Mouse (Mus musculus) heart, adult 2 months (tissue): ENCODE measurements around the gene Sulf2. TPM values are rescaled to one million over a fixed set of nuclear protein-coding genes. Genes with fewer than 3 reads are reported as not detected.

Experiments
- DNase-seq, 2 experiments: peaks; one replicate each; pipeline ENCODE4 v3.0.0; 2021
- H3K27ac ChIP-seq: fragments of 200-600 bp; 2 replicates; pipeline ENCODE4 v1.8.1; 2022
- H3K27me3 ChIP-seq: fragments of 200-500 bp; 2 replicates; pipeline ENCODE4 v1.6.1; 2012; ENCODE audit warnings: mild to moderate bottlenecking, low read length, inconsistent platforms, mixed read lengths; ENCODE audit not compliant: control insufficient read depth, insufficient read depth
- H3K36me3 ChIP-seq: fragments of 200-500 bp; 2 replicates; pipeline ENCODE4 v1.6.1; 2012; ENCODE audit warnings: low read length, inconsistent platforms; ENCODE audit not compliant: control insufficient read depth, insufficient read depth
- H3K4me1 ChIP-seq: fragments of 200-500 bp; 2 replicates; pipeline ENCODE4 v1.6.1; 2011; ENCODE audit warnings: low read length; ENCODE audit not compliant: control insufficient read depth, insufficient read depth
- H3K4me3 ChIP-seq: fragments of 200-600 bp; 2 replicates; pipeline ENCODE4 v1.8.1; 2022
- H3K79me2 ChIP-seq: fragments of 200-500 bp; replicated peaks from 2 replicates; pipeline ENCODE4 v1.6.1; 2012; ENCODE audit warnings: mild to moderate bottlenecking, inconsistent platforms, low read length, moderate library complexity, mixed read lengths; ENCODE audit not compliant: control insufficient read depth, insufficient read depth
- H3K9ac ChIP-seq: fragments of 200-500 bp; 2 replicates; pipeline ENCODE4 v1.6.1; 2012; ENCODE audit warnings: low read depth, mild to moderate bottlenecking, control low read depth, inconsistent platforms, low read length, mixed read lengths
- CTCF ChIP-seq: fragments of 200-600 bp; IDR thresholded peaks from 2 replicates; pipeline ENCODE4 v1.8.1; 2022; ENCODE audit warnings: antibody characterized with exemption, mild to moderate bottlenecking, moderate library complexity
- EP300 ChIP-seq: fragments of 200-500 bp; IDR thresholded peaks from 2 replicates; pipeline ENCODE4 v1.6.1; 2011; ENCODE audit warnings: low read depth, low read length, control low read depth; ENCODE audit not compliant: insufficient read depth
- POLR2A ChIP-seq: fragments of 200-500 bp; IDR thresholded peaks from 2 replicates; pipeline ENCODE4 v1.6.1; 2011; ENCODE audit warnings: mild to moderate bottlenecking, low read depth, low read length, control low read depth; ENCODE audit not compliant: insufficient read depth
- WGBS: fragments of 180-500 bp; shearing (Covaris S2); methylation state at CpG from one replicate; pipeline ENCODE4 v1.1.7; 2018; 5-methylcytosine and 5-hydroxymethylcytosine counted together
- intact Hi-C: fragments of 180-260 bp; cut with DNase I; formaldehyde crosslinking; loops from one replicate; pipeline ENCODE4 v1.15.1; 2025
- polyA plus RNA-seq: library from polyadenylated mRNA; depleted of rRNA; stranded (reverse); fragments of >200 nt; gene quantifications from 2 replicates; pipeline ENCODE4 v1.2.3, GENCODE M21; 2012
- total RNA-seq, 2 experiments: library from RNA; stranded (reverse); gene quantifications; 2 replicates each; pipeline ENCODE4 v1.2.3; 2021

The Sulf2 gene
- total and polyA plus RNA-seq, 3 experiments: 38.5 to 51.0 (median 43.9) TPM

DNA sequence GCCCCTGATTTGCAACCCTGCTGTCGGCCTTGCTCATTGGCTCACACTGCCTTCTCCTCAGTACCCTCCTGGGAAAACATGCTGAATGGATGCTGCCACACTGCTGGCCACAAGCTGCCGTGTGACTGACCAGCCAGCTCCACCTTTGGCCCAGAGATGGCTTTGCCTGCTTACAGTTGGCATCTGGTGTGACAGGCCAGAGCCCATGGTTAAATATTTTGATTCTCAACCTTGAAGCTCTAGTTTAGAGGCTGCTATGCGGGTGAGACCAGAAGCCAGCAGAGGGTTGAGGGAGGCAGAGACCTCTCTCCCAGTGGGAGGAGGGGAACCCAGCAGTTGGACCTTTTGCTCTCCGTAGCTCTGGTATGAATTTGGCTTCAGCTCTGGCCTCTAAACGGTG lies 6.7 kb upstream of the Sulf2 start:
- Histone ChIP-seq H3K9ac (no peak overlapping the region), H3K27ac (no peak overlapping the region), H3K4me3 (no peak overlapping the region), H3K79me2 (no peaks in the 10 kb centered on the region), H3K27me3 (no peaks in the 10 kb centered on the region), H3K4me1 (no peaks in the 10 kb centered on the region), H3K36me3 (no peaks in the 10 kb centered on the region)
- TF ChIP-seq CTCF (no peak), EP300 (no peak), POLR2A (no peak)
- no peak for DNase-seq
- intact Hi-C loops: no loop called here
- 74% methylated on average over 5 of the region's 5 CpGs for WGBS

GRCm38 (mm10) chr2:166159276-166159675 lies 3.8 kb upstream of the Sulf2 start:
- WGBS: 87% methylated on average over 7 of the region's 7 CpGs
- Histone ChIP-seq H3K27me3 (no peaks in the 10 kb centered on the region), H3K4me1 (0 out of 2 replicates have a peak, but pooled peaks cover 1% of the 10 kb centered on the region), H3K79me2 (no peaks in the 10 kb centered on the region), H3K27ac (no peak overlapping the region), H3K4me3 (no peak overlapping the region), H3K36me3 (no peaks in the 10 kb centered on the region), H3K9ac (no peak overlapping the region)
- intact Hi-C loops: loop anchor here (5.0 kb wide), 2 partner anchors 72 to 93 kb away; no protein-coding TSS in a partner anchor
- DNase-seq: no peak
- TF ChIP-seq CTCF (0 out of 2 replicates have a peak, but pooled peaks have one; percentile 7), POLR2A (no peak)

DNA sequence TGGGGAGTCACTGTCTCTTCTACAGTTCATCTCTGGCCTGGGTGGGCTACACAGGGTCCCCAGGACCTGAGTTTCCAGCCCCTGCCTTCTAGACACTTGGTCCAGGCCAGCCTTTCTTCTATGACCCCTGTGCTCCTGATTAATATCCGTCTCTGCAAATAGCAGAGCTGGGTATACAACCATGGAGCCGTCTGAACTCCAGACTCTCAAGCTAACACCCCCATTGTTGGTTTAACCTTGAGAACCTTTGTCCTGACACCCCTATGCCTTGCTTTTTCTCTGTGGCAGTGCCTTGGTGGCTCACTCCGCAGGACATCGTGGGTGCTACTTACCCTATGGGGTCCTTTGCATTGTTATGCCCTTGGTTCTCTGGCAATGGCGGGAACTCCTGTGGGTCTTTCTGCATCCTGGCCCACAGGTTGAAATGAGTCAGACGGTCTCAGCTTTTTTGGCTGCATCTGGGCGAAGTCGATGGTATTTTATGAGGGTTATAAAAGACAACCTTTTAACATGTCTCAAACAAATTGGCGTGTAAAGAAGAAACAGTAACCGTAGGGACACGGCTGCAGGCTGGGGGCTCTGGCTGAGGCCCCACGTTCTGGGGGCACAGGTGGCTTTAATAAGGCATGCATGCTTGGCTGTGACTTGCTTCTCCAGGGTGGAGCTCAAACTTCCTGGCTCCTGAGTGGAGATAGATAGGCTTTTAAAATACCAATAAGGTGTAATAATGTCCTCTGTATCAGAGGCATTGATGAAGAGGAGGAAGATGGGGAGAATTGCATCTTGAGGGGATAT lies 2.5 kb upstream of the Sulf2 start:
- Histone ChIP-seq H3K4me3 (no peak overlapping the region), H3K79me2 (no peaks in the 10 kb centered on the region), H3K27me3 (no peaks in the 10 kb centered on the region), H3K27ac (no peak overlapping the region), H3K36me3 (no peaks in the 10 kb centered on the region), H3K9ac (no peak overlapping the region), H3K4me1 (peaks cover 4% of the 10 kb centered on the region)
- WGBS: 87% methylated on average over 12 of the region's 12 CpGs
- intact Hi-C loops: loop anchor here (5.0 kb wide), 2 partner anchors 71 to 94 kb away; no protein-coding TSS in a partner anchor
- TF ChIP-seq POLR2A (no peak), EP300 (no peak), CTCF (no peak)
- no peak for DNase-seq

DNA sequence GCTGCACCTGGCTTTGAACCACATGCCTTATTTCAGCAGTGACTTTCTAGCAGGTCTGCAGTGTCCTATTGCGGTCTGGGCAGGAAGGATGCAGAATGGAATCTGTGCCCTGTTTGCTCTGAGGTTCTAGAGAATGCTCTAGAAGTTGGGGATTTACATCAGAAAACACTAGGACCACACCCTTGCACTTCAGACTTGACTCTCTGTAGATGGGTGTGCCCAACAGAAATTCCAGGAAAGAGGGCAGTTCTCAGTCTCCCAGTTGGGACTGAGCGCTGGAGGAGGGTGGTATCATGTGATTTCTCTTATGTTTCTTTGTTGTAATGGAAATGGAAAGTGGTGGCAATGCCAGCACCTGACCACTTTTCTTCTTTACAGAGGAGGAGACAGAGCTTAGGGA lies 1.7 kb upstream of the Sulf2 start:
- Histone ChIP-seq H3K9ac (no peak overlapping the region), H3K27me3 (no peaks in the 10 kb centered on the region), H3K4me3 (no peak overlapping the region), H3K27ac (no peak overlapping the region), H3K79me2 (no peaks in the 10 kb centered on the region), H3K36me3 (no peaks in the 10 kb centered on the region), H3K4me1 (peaks cover 4% of the 10 kb centered on the region)
- no peak for TF ChIP-seq CTCF
- TF ChIP-seq POLR2A: no peak
- no peak for TF ChIP-seq EP300
- intact Hi-C loops: loop anchor here (5.0 kb wide), 2 partner anchors 70 to 95 kb away; no protein-coding TSS in a partner anchor
- DNase-seq: no peak
- 82% methylated on average over 2 of the region's 2 CpGs for WGBS

GRCm38 (mm10) chr2:166156122-166156521 lies 659 bp upstream of the Sulf2 start:
- Histone ChIP-seq H3K79me2 (no peaks in the 10 kb centered on the region), H3K36me3 (no peaks in the 10 kb centered on the region), H3K27me3 (no peaks in the 10 kb centered on the region), H3K27ac (no peak overlapping the region), H3K4me3 (no peak overlapping the region; the same call in 1 of the 2 replicates), H3K4me1 (peaks cover 7% of the 10 kb centered on the region), H3K9ac (no peak overlapping the region)
- TF ChIP-seq POLR2A (no peak), CTCF (no peak)
- intact Hi-C loops: loop anchor here (1.0 to 5.0 kb wide), 3 partner anchors 69 to 183 kb away; no protein-coding TSS in a partner anchor
- 17% methylated on average over 12 of the region's 12 CpGs for WGBS
- DNase-seq: no peak

- peak overlapping the region; percentile 90 for H3K9ac ChIP-seq
- peak overlapping the region; percentile 78 for H3K27ac ChIP-seq
- no peak for TF ChIP-seq CTCF
- no peak for TF ChIP-seq EP300
- no peaks in the 10 kb centered on the region for H3K36me3 ChIP-seq
- H3K27me3 ChIP-seq: no peaks in the 10 kb centered on the region
- peak overlapping the region; percentile 62 for H3K4me3 ChIP-seq
- peaks cover 7% of the 10 kb centered on the region for H3K4me1 ChIP-seq
- no peaks in the 10 kb centered on the region for H3K79me2 ChIP-seq
- intact Hi-C loops: loop anchor here (1.0 to 5.0 kb wide), 5 partner anchors 46 to 410 kb away; no protein-coding TSS in a partner anchor
- DNase-seq: peak; percentile 76 to 84
- WGBS: 1% methylated on average over 89 of the region's 95 CpGs
Measured at GRCm38 (mm10) chr2:166154749-166155453, 562 bp downstream of the Sulf2 start.
